ENCODE assay signal across 13 mouse cellular contexts in the genomic region with DNA sequence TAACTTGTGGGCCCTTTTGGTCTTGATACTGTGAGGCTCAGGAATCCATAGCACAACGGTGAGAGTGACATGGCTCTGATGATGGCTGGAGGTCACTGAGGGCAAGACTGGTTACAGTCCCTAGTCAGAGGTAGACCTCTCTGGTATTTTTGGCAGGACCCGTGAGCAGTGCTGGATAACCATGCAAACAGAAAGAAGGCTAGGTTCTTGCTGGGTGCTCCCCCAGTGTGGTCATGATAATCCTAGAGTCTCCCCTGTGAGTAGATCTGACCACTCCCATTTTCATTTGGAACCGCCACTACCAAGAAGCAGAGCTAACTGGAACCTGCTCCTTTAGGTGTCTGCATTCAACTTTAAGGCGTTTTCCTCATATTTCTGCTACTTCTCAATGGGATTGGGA. TPM values are rescaled to one million over a fixed set of nuclear protein-coding genes. Genes with fewer than 3 reads are reported as not detected.
DNase-seq lines count a peak whose midpoint lies in the region; ATAC-seq and TF ChIP-seq lines count a peak whose summit lies in the region.
"Had no signal": no experiment of that assay in that cellular context is flagged by ENCODE, and none has a peak within 500 bp of the region (broad histone marks: within the 10 kb centered on the region; RNA-seq: fewer than 3 reads in every experiment).

No protein-coding gene starts in this region.

- WGBS in heart, adult 2 months = 81% methylated on average over 4 of the region's 4 CpGs
- WGBS in lung, embryonic 15.5 days = 76% methylated on average over 4 of the region's 4 CpGs
- 72% methylated on average over 4 of the region's 4 CpGs for WGBS in heart, embryonic 15.5 days

- H3K4me1 ChIP-seq in heart, adult 2 months (ENCODE audit: control insufficient read depth, insufficient read depth, low read length) = peaks cover 8% of the 10 kb centered on the region
- peaks cover 13% of the 10 kb centered on the region; the same call in 1 of the 2 replicates for H3K4me1 ChIP-seq in lung, embryonic 15.5 days
- peaks cover 14% of the 10 kb centered on the region for H3K4me1 ChIP-seq in heart, embryonic 15.5 days (replicated peaks)

- no peak for DNase-seq in heart, adult 2 months
- DNase-seq in heart, postnatal 25 days (ENCODE audit: low spot score) = no peak
- no peak for DNase-seq in lung, postnatal 14 days
- DNase-seq in spleen, postnatal 10 days (ENCODE audit: low spot score in 2 of 2) = no peak
- no peak for DNase-seq in adrenal gland, adult 8-10 months
- DNase-seq: adrenal gland, adult 2 months; B cell, adult 2 months; cerebellum, adult 18-20 months; forebrain, postnatal 0 days; spleen, adult 18-20 months had no signal

- no peak for TF ChIP-seq CTCF in heart, adult 2 months (IDR thresholded peaks at IDR 0.05)

- intact Hi-C loops in heart, adult 2 months (cut with DNase I) = loop anchor here (5.0 to 10.0 kb wide), 4 partner anchors 58 to 498 kb away; a partner anchor contains a TSS
- intact Hi-C loops in heart, postnatal 25 days (cut with DNase I) = loop anchor here (5.0 kb wide), 1 partner anchor 41 kb away; no protein-coding TSS in a partner anchor

- peaks cover 12% of the 10 kb centered on the region for H3K36me3 ChIP-seq in heart, adult 2 months (ENCODE audit: control insufficient read depth, insufficient read depth, low read length)
- H3K36me3 ChIP-seq in lung, embryonic 15.5 days = no peaks in the 10 kb centered on the region
- H3K36me3 ChIP-seq in heart, embryonic 15.5 days = no peaks in the 10 kb centered on the region
- no peaks in the 10 kb centered on the region for H3K36me3 ChIP-seq in myocyte (ENCODE audit: control insufficient read depth, insufficient read depth)

- H3K9me3 ChIP-seq in lung, embryonic 15.5 days = no peaks in the 10 kb centered on the region
- no peaks in the 10 kb centered on the region for H3K9me3 ChIP-seq in heart, embryonic 15.5 days (replicated peaks)

- no peak for ATAC-seq in lung, embryonic 15.5 days (ENCODE audit: borderline replicate concordance, extremely low read depth, low FRiP score, low TSS enrichment)
- no peak for ATAC-seq in heart, embryonic 15.5 days (replicated peaks; ENCODE audit: insufficient number of reproducible peaks, insufficient read depth, low FRiP score, low read depth)
- ATAC-seq: forebrain, postnatal 0 days had no signal

- TF ChIP-seq POLR2A in heart, adult 2 months (IDR thresholded peaks at IDR 0.05; ENCODE audit: insufficient read depth, low read depth, low read length) = no peak
- no peak for TF ChIP-seq POLR2A in myocyte (IDR thresholded peaks at IDR 0.05; ENCODE audit: insufficient read length, low read depth)

- peak overlapping the region; percentile 90; the same call in 1 of the 2 replicates for H3K27ac ChIP-seq in heart, adult 2 months
- no peak overlapping the region for H3K27ac ChIP-seq in lung, embryonic 15.5 days
- H3K27ac ChIP-seq in heart, embryonic 15.5 days = no peak overlapping the region

- H3K27me3 ChIP-seq in heart, adult 2 months (ENCODE audit: control insufficient read depth, insufficient read depth, low read length) = no peaks in the 10 kb centered on the region
- no peaks in the 10 kb centered on the region for H3K27me3 ChIP-seq in lung, embryonic 15.5 days
- no peaks in the 10 kb centered on the region for H3K27me3 ChIP-seq in heart, embryonic 15.5 days
- no peaks in the 10 kb centered on the region for H3K27me3 ChIP-seq in myocyte (ENCODE audit: control insufficient read depth, insufficient read depth, insufficient read length)

- peak overlapping the region; percentile 6; the same call in 1 of the 2 replicates for H3K4me2 ChIP-seq in lung, embryonic 15.5 days
- H3K4me2 ChIP-seq in heart, embryonic 15.5 days = peak overlapping the region; percentile 8; the same call in 1 of the 2 replicates
- peak overlapping the region; percentile 74 for H3K4me2 ChIP-seq in myocyte (ENCODE audit: low read depth)

- H3K4me3 ChIP-seq in heart, adult 2 months = no peak overlapping the region
- H3K4me3 ChIP-seq in lung, embryonic 15.5 days = no peak overlapping the region
- no peak overlapping the region for H3K4me3 ChIP-seq in heart, embryonic 15.5 days
- peak overlapping the region; percentile 38 for H3K4me3 ChIP-seq in myocyte

- no peak overlapping the region for H3K9ac ChIP-seq in heart, adult 2 months (ENCODE audit: low read depth, low read length)
- H3K9ac ChIP-seq in lung, embryonic 15.5 days = no peak overlapping the region
- no peak overlapping the region for H3K9ac ChIP-seq in heart, embryonic 15.5 days

- H3K79me2 ChIP-seq in heart, adult 2 months (replicated peaks; ENCODE audit: control insufficient read depth, insufficient read depth, low read length) = no peaks in the 10 kb centered on the region; the same call in 1 of the 2 replicates
- peaks cover 30% of the 10 kb centered on the region for H3K79me2 ChIP-seq in myocyte (ENCODE audit: control insufficient read depth, insufficient read depth)

- TF ChIP-seq EP300 in heart, adult 2 months (IDR thresholded peaks at IDR 0.05; ENCODE audit: insufficient read depth, low read depth, low read length) = no peak

- H3ac ChIP-seq in myocyte (ENCODE audit: control insufficient read depth, insufficient read length) = no peak overlapping the region

TF ChIP-seq in myocyte, 11 proteins besides CTCF, POLR2A, EP300 and RAD21:
- TF ChIP-seq MAX (IDR thresholded peaks at IDR 0.05; ENCODE audit: low read depth) (no peak), USF1 (IDR thresholded peaks at IDR 0.05; ENCODE audit: low read depth) (no peak), TCF3 (IDR thresholded peaks at IDR 0.05; ENCODE audit: insufficient read length, low read depth) (no peak), CEBPB (IDR thresholded peaks at IDR 0.05; ENCODE audit: insufficient read depth, poor library complexity, severe bottlenecking) (no peak), POLR2AphosphoS2 (IDR thresholded peaks at IDR 0.05; ENCODE audit: insufficient read length, low read depth) (no peak), MYOD1 (IDR thresholded peaks at IDR 0.05; ENCODE audit: control insufficient read depth in 1 of 3, insufficient read length in 2 of 3, low read depth in 2 of 3) (no peak), E2F4 (IDR thresholded peaks at IDR 0.05; ENCODE audit: insufficient read depth) (no peak), TCF12 (IDR thresholded peaks at IDR 0.05; ENCODE audit: insufficient read depth, poor library complexity, severe bottlenecking) (no peak), MYOG (IDR thresholded peaks at IDR 0.05; ENCODE audit: control insufficient read depth in 1 of 3, insufficient read depth in 1 of 3, insufficient read length in 2 of 3, low read depth in 2 of 3) (no peak), REST (IDR thresholded peaks at IDR 0.05; ENCODE audit: insufficient read depth, insufficient read length) (no peak), SRF (IDR thresholded peaks at IDR 0.05; ENCODE audit: control insufficient read depth, insufficient read length, low read depth) (no peak)

RNA-seq across cellular contexts. Expression of a gene that starts 1.5 kb away (rescaled TPM):
- total RNA-seq in heart, adult 2 months (2021) = 10 to 100 TPM; 53.3 to 63.2 TPM
- 31.8 and 52.8 TPM in 2 replicates for polyA plus RNA-seq in heart, adult 2 months (2012; rRNA removed)
- total RNA-seq in heart, postnatal 25 days (2021) = 10 to 100 TPM; 62.2 to 64.2 TPM
- 23.0 and 25.5 TPM in 2 replicates for polyA plus RNA-seq in lung, embryonic 15.5 days (2015; fragmentation: Nextera tagmentation; extraction: Ambion mirVana)
- polyA plus RNA-seq in heart, embryonic 15.5 days (2015; fragmentation: Nextera tagmentation; extraction: Ambion mirVana) = 19.1 and 20.4 TPM in 2 replicates
- polyA plus RNA-seq in myocyte (2012; fragmentation: generic; extraction: Trizol) = 24.8 TPM
- total RNA-seq in adrenal gland, adult 8-10 months (2022) = 10 to 100 TPM; 60.5 to 75.1 (median 72.7) TPM

RNA-seq across cellular contexts. Expression of a gene that starts 58.7 kb away (rescaled TPM):
- 100 to 1,000 TPM; 180 to 214 TPM for total RNA-seq in heart, adult 2 months (2021)
- 167 and 286 TPM in 2 replicates for polyA plus RNA-seq in heart, adult 2 months (2012; rRNA removed)
- 100 to 1,000 TPM; 115 to 118 TPM for total RNA-seq in heart, postnatal 25 days (2021)
- 29.7 and 31.9 TPM in 2 replicates for polyA plus RNA-seq in lung, embryonic 15.5 days (2015; fragmentation: Nextera tagmentation; extraction: Ambion mirVana)
- 23.5 and 34.7 TPM in 2 replicates for polyA plus RNA-seq in heart, embryonic 15.5 days (2015; fragmentation: Nextera tagmentation; extraction: Ambion mirVana)
- polyA plus RNA-seq in myocyte (2012; fragmentation: generic; extraction: Trizol) = 68.7 TPM
- 10 to 100 TPM; 75.1 to 96.2 (median 85.1) TPM for total RNA-seq in adrenal gland, adult 8-10 months (2022)

Comparison
In these comparisons a context has a peak if more than half of its experiments do, and no peak if none do; other contexts are left out.
1. H3K4me2 ChIP-seq: peak in every context shown above with its lines; median percentile 74 in myocyte; 8 in heart, embryonic 15.5 days; 6 in lung, embryonic 15.5 days.